Mouse (Mus musculus) cerebellum, adult 2 months (tissue): Measurements from ENCODE around the gene Gfral. TPM values are rescaled to one million over a fixed set of nuclear protein-coding genes. Genes with fewer than 3 reads are reported as not detected.
"Not testable (repeated sequence)": the region's sequence is repeated elsewhere in the genome, so short reads cannot be mapped to it uniquely, and the experiment has no call there.

Experiments
- DNase-seq, 2 experiments: peaks; one replicate each; pipeline ENCODE4 v3.0.0; 2021
- H3K27ac ChIP-seq: fragments of 200-500 bp; 2 replicates; pipeline ENCODE4 v1.5.1; 2012; ENCODE audit warnings: low read length, control low read depth, inconsistent platforms; ENCODE audit not compliant: insufficient read depth
- H3K27me3 ChIP-seq: fragments of 200-500 bp; 2 replicates; pipeline ENCODE4 v1.6.1; 2012; ENCODE audit warnings: inconsistent platforms, mild to moderate bottlenecking, low read length, moderate library complexity; ENCODE audit not compliant: control insufficient read depth, insufficient read depth
- H3K4me1 ChIP-seq: fragments of 200-500 bp; 2 replicates; pipeline ENCODE4 v1.6.1; 2011; ENCODE audit warnings: low read length; ENCODE audit not compliant: control insufficient read depth, insufficient read depth
- H3K4me3 ChIP-seq: fragments of 200-500 bp; replicated peaks from 2 replicates; pipeline ENCODE3; 2011; ENCODE audit warnings: mild to moderate bottlenecking, low read depth, low read length, control low read depth; ENCODE audit not compliant: insufficient read depth
- CTCF ChIP-seq: fragments of 200-500 bp; IDR thresholded peaks from 2 replicates; pipeline ENCODE4 v1.5.1; 2011; ENCODE audit warnings: low read depth, mild to moderate bottlenecking, control low read depth, low read length, moderate library complexity, borderline replicate concordance; ENCODE audit not compliant: insufficient read depth
- POLR2A ChIP-seq: fragments of 200-500 bp; IDR thresholded peaks from 2 replicates; pipeline ENCODE4 v1.6.1; 2011; ENCODE audit warnings: low read length, control low read depth, borderline replicate concordance; ENCODE audit not compliant: insufficient read depth
- WGBS: fragments of 180-500 bp; shearing (Covaris S2); methylation state at CpG from one replicate; pipeline ENCODE4 v1.1.7; 2018; 5-methylcytosine and 5-hydroxymethylcytosine counted together
- polyA plus RNA-seq: library from polyadenylated mRNA; depleted of rRNA; stranded (reverse); fragments of >200 nt; gene quantifications from 2 replicates; pipeline ENCODE4 v1.2.3, GENCODE M21; 2012; rRNA removed

Gfral gene
- polyA plus RNA-seq, 1 experiment: not detected

GRCm38 (mm10) chr9:76168355-76168754 lies 45.1 kb downstream of the Gfral start:
- no peak overlapping the region for H3K4me3 ChIP-seq
- DNase-seq: no peak
- H3K4me1 ChIP-seq: no peaks in the 10 kb centered on the region
- 55% methylated on average over 3 of the region's 3 CpGs for WGBS
- H3K27me3 ChIP-seq: no peaks in the 10 kb centered on the region
- TF ChIP-seq POLR2A: no peak
- TF ChIP-seq CTCF: no peak; the same call in 1 of the 2 replicates
- no peak overlapping the region for H3K27ac ChIP-seq

GRCm38 (mm10) chr9:76162446-76162845 lies 51.0 kb downstream of the Gfral start:
- Histone ChIP-seq H3K27ac (no peak overlapping the region), H3K4me3 (no peak overlapping the region), H3K4me1 (no peaks in the 10 kb centered on the region), H3K27me3 (no peaks in the 10 kb centered on the region)
- DNase-seq: no peak
- 46% methylated on average over 8 of the region's 8 CpGs for WGBS
- TF ChIP-seq CTCF (no peak), POLR2A (no peak)

- no peak overlapping the region for H3K27ac ChIP-seq
- WGBS: 64% methylated on average over 3 of the region's 3 CpGs
- no peaks in the 10 kb centered on the region for H3K27me3 ChIP-seq
- TF ChIP-seq CTCF (no peak), POLR2A (no peak)
- no peaks in the 10 kb centered on the region for H3K4me1 ChIP-seq
- DNase-seq: no peak
- H3K4me3 ChIP-seq: no peak overlapping the region
These were observed 67.9 kb downstream of the Gfral start for GRCm38 (mm10) chr9:76145593-76145992.

- Histone ChIP-seq H3K4me1 (no peaks in the 10 kb centered on the region), H3K4me3 (no peak overlapping the region), H3K27ac (no peak overlapping the region), H3K27me3 (no peaks in the 10 kb centered on the region)
- DNase-seq: no peak
- TF ChIP-seq CTCF (no peak), POLR2A (no peak)
- WGBS: 74% methylated on average over 3 of the region's 3 CpGs
These were observed 74.9 kb downstream of the Gfral start for GRCm38 (mm10) chr9:76138378-76139109.

- no peaks in the 10 kb centered on the region for H3K4me1 ChIP-seq
- DNase-seq: no peak
- WGBS: 67% methylated on average over 6 of the region's 6 CpGs
- no peak overlapping the region for H3K27ac ChIP-seq
- H3K27me3 ChIP-seq: no peaks in the 10 kb centered on the region
- H3K4me3 ChIP-seq: no peak overlapping the region
- TF ChIP-seq CTCF (no peak), POLR2A (no peak)
These were observed 79.4 kb downstream of the Gfral start for GRCm38 (mm10) chr9:76134042-76134441.

GRCm38 (mm10) chr9:76129353-76129752 lies 84.1 kb downstream of the Gfral start:
- no peaks in the 10 kb centered on the region for H3K4me1 ChIP-seq
- DNase-seq: no peak
- no peak overlapping the region for H3K4me3 ChIP-seq
- TF ChIP-seq CTCF (no peak), POLR2A (no peak)
- WGBS: 69% methylated on average over 1 of the region's 1 CpGs
- no peak overlapping the region for H3K27ac ChIP-seq
- H3K27me3 ChIP-seq: no peaks in the 10 kb centered on the region

GRCm38 (mm10) chr9:76124249-76124648 lies 89.2 kb downstream of the Gfral start:
- WGBS: 43% methylated on average over 4 of the region's 4 CpGs
- DNase-seq: no peak
- H3K4me1 ChIP-seq: no peaks in the 10 kb centered on the region
- no peak overlapping the region for H3K27ac ChIP-seq
- no peak overlapping the region for H3K4me3 ChIP-seq
- H3K27me3 ChIP-seq: no peaks in the 10 kb centered on the region
- no peak for TF ChIP-seq POLR2A
- TF ChIP-seq CTCF: no peak

GRCm38 (mm10) chr9:76122888-76123287 lies 90.6 kb downstream of the Gfral start:
- not testable (repeated sequence) for H3K4me1 ChIP-seq, H3K4me3 ChIP-seq, H3K27ac ChIP-seq, H3K27me3 ChIP-seq
- peak; percentile 52 to 65 for DNase-seq
- WGBS: 4% methylated on average over 2 of the region's 2 CpGs
- TF ChIP-seq CTCF: peak; percentile 59; the same call in 1 of the 2 replicates

Other genes with a start within 250 kb of the Gfral start
- gene Hmgcll1, start 198.8 kb downstream of the Gfral start, polyA plus RNA-seq: 16.3 and 16.5 TPM in 2 replicates
- 1.6 and 2.5 TPM in 2 replicates for gene Hcrtr2, start 110.2 kb upstream of the Gfral start, polyA plus RNA-seq